Mouse (Mus musculus): ENCODE results near the gene Spats2l. TPM values are rescaled to one million over a fixed set of nuclear protein-coding genes. Genes with fewer than 3 reads are reported as not detected.
A peak's percentile ranks its signal among the peaks of the same experiment; 100 is the strongest.

The Spats2l gene
- polyA plus RNA-seq, 1 experiment from 2014 or later = 157 TPM

DNA sequence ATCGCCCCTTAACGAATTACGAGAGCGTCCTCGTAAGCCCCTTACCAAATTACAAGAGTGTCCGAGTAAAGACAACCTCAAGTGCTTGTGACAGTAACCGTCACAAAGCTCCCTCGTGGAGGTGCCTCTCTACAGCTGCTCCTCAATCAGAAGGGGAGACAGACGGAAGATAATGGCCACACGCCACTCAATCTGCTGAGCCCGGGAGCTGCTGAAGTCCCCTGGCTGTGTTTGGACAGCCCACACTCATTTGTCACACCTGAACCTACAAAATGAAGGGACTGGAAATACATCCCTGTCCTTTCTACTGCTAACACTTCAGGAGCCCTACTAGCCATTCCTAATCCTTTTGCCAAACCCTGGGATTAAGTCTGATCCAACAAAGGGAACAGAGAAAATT lies 167.8 kb downstream of the Spats2l start:
- H3K4me3 ChIP-seq (replicated peaks) = no peak overlapping the region
- no peak overlapping the region for H3K27ac ChIP-seq (replicated peaks)
- no peak overlapping the region for H3K9ac ChIP-seq
- H3K27me3 ChIP-seq = no peaks in the 10 kb centered on the region
- peaks cover 70% of the 10 kb centered on the region for H3K36me3 ChIP-seq
- H3K4me1 ChIP-seq = no peaks in the 10 kb centered on the region
- 48% methylated on average over 11 of the region's 11 CpGs for WGBS
- ATAC-seq (ENCODE audit: insufficient number of reproducible peaks, low FRiP score, low TSS enrichment, low read depth) = no peak
- H3K9me3 ChIP-seq (replicated peaks) = no peaks in the 10 kb centered on the region
- H3K4me2 ChIP-seq (replicated peaks) = no peak overlapping the region

DNA sequence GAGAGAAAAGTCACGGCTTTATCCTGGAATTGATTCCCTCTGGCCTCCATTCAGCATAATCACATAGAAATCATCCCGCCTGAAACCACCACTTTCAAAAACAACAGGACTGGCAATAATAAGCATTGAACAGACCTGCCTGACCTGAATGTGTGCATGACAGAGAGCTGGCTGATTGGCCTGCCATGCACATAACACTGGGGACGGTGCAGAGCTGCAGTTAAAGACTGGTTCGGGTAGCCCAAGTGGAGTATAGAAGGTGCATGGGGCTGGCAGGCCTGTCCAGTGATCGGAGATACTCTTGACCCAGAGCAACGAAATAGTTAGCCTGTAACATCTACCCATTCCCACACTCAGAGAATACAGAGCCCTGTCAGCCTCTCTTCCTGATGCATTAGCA lies 168.3 kb downstream of the Spats2l start:
- 75% methylated on average over 6 of the region's 6 CpGs for WGBS
- H3K9me3 ChIP-seq (replicated peaks) = no peaks in the 10 kb centered on the region
- no peaks in the 10 kb centered on the region for H3K4me1 ChIP-seq

DNA sequence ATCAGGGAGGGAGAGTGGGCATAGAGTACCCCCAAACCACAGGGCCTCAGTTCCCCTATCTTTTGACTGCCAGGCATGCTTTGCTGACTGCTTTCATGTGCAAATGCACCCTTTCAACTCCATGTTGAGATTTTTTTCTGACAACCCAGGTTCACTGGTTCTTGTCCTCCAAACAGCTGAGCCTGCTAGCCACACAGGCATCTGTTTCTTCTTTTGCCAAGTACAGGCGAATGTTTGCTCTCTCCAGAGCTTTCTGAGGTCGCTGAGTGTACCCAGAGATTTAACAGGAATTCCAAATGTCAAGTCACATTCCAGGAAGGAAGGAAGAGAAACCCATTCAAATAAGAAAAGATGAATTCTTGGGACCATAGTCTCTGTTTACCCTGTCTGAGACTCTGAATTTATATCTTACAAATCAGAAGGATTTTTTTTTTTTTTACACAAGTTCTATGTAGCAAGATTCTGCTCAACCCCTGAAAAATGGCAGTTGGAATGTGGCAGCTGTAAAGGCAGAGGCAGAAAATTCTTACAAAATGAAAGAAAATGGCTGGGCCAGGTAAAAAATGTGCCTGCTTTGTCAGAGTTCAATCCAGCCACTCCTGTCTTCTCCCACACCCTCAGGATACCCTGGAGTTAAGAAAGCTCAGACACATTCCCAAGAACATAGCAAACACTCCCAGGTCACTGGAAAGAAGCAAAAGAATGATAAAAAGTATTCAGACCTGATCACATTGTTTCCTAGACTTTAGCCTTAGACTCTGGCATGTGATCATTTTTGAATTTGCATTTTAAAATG lies 173.8 kb downstream of the Spats2l start:
- WGBS = 14% methylated on average over 2 of the region's 2 CpGs
- Histone ChIP-seq H3K4me2 (replicated peaks) (no peak overlapping the region), H3K36me3 (peaks cover 31% of the 10 kb centered on the region), H3K9me3 (replicated peaks) (no peaks in the 10 kb centered on the region), H3K4me1 (peaks cover 5% of the 10 kb centered on the region; the same call in 1 of the 2 replicates), H3K4me3 (replicated peaks) (no peak overlapping the region), H3K27me3 (no peaks in the 10 kb centered on the region), H3K27ac (replicated peaks) (no peak overlapping the region), H3K9ac (no peak overlapping the region)
- ATAC-seq (ENCODE audit: insufficient number of reproducible peaks, low FRiP score, low TSS enrichment, low read depth) = no peak

More for the DNA sequence above, 168.3 kb downstream of the Spats2l start:
- H3K27ac ChIP-seq (replicated peaks) = no peak overlapping the region
- no peak overlapping the region for H3K4me2 ChIP-seq (replicated peaks)
- H3K27me3 ChIP-seq = no peaks in the 10 kb centered on the region
- no peak overlapping the region for H3K4me3 ChIP-seq (replicated peaks)
- no peak overlapping the region for H3K9ac ChIP-seq
- peaks cover 68% of the 10 kb centered on the region for H3K36me3 ChIP-seq
- no peak for ATAC-seq (ENCODE audit: insufficient number of reproducible peaks, low FRiP score, low TSS enrichment, low read depth)

DNA sequence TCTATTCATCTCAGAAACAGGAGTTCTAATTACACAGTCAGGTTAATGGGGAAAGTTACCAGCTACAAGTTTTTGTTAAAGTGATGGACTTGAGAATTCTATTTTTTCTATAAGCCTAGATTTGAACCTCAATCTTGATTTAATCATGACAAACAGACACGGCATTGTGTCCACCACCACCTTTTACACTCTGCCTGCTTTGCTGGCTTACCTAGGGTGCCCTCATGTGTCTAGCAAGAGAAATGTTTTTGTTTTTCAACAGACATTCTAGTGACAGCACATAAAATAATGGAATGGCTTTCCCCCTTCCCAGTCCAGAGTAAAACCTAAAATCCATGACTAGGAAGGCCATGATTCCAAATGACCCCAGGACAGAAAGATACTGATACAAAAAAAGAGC lies 175.2 kb downstream of the Spats2l start:
- H3K4me3 ChIP-seq (replicated peaks) = no peak overlapping the region
- H3K9ac ChIP-seq = no peak overlapping the region
- H3K4me2 ChIP-seq (replicated peaks) = no peak overlapping the region
- H3K27me3 ChIP-seq = no peaks in the 10 kb centered on the region
- H3K36me3 ChIP-seq = peaks cover 28% of the 10 kb centered on the region; the same call in 1 of the 2 replicates
- WGBS = 4% methylated on average over 1 of the region's 1 CpGs
- H3K4me1 ChIP-seq = peaks cover 5% of the 10 kb centered on the region; the same call in 1 of the 2 replicates
- no peak for ATAC-seq (ENCODE audit: insufficient number of reproducible peaks, low FRiP score, low TSS enrichment, low read depth)
- no peak overlapping the region for H3K27ac ChIP-seq (replicated peaks)
- no peaks in the 10 kb centered on the region for H3K9me3 ChIP-seq (replicated peaks)

DNA sequence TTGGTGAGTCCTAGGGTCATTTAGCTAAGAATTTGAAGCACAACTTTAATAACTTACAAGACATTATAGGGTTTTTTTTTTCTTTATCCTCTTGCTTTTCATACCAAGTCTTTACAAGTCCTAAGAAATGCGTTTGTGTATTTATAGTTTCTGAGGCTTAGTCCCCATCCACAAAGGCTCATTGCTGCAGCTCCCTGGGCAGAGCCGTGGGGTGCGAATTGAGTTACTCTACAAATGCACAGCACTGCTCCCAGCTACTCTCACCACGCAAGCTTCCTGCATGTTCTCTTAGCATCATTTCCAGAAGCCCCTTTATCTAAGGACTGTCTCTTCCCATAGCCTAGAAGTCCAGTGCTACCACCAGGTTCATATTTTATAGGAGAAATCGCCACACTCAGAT lies 175.8 kb downstream of the Spats2l start:
- H3K36me3 ChIP-seq = peaks cover 28% of the 10 kb centered on the region; the same call in 1 of the 2 replicates
- H3K27ac ChIP-seq (replicated peaks) = no peak overlapping the region
- peaks cover 5% of the 10 kb centered on the region; the same call in 1 of the 2 replicates for H3K4me1 ChIP-seq
- no peak for ATAC-seq (ENCODE audit: insufficient number of reproducible peaks, low FRiP score, low TSS enrichment, low read depth)
- no peaks in the 10 kb centered on the region for H3K27me3 ChIP-seq
- H3K4me2 ChIP-seq (replicated peaks) = no peak overlapping the region
- no peak overlapping the region for H3K4me3 ChIP-seq (replicated peaks)
- H3K9me3 ChIP-seq (replicated peaks) = no peaks in the 10 kb centered on the region
- no peak overlapping the region for H3K9ac ChIP-seq
- 75% methylated on average over 5 of the region's 5 CpGs for WGBS

DNA sequence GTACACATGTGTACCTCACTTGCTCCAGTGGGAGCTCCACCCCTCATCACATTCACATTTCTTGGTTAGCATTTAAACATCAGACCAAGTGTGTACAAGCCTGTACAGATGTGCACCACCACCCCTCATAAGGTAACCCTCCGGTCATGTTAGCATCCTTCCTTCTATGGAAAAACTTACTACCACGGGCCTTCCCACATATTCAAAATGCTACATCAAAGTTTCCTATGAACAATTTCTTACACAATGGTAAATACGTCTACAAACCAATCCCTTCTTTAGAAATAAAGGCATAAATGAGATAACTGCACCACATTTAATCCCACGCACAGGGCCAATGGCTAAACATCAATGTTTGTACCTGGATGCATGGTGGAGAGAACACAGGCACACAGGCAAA lies 178.5 kb downstream of the Spats2l start:
- Histone ChIP-seq H3K36me3 (peaks cover 28% of the 10 kb centered on the region), H3K4me3 (replicated peaks) (no peak overlapping the region), H3K4me2 (replicated peaks) (no peak overlapping the region), H3K9me3 (replicated peaks) (no peaks in the 10 kb centered on the region), H3K4me1 (peaks cover 5% of the 10 kb centered on the region; the same call in 1 of the 2 replicates), H3K9ac (no peak overlapping the region), H3K27ac (replicated peaks) (no peak overlapping the region), H3K27me3 (no peaks in the 10 kb centered on the region)
- 93% methylated on average over 4 of the region's 4 CpGs for WGBS
- ATAC-seq (ENCODE audit: insufficient number of reproducible peaks, low FRiP score, low TSS enrichment, low read depth) = no peak

DNA sequence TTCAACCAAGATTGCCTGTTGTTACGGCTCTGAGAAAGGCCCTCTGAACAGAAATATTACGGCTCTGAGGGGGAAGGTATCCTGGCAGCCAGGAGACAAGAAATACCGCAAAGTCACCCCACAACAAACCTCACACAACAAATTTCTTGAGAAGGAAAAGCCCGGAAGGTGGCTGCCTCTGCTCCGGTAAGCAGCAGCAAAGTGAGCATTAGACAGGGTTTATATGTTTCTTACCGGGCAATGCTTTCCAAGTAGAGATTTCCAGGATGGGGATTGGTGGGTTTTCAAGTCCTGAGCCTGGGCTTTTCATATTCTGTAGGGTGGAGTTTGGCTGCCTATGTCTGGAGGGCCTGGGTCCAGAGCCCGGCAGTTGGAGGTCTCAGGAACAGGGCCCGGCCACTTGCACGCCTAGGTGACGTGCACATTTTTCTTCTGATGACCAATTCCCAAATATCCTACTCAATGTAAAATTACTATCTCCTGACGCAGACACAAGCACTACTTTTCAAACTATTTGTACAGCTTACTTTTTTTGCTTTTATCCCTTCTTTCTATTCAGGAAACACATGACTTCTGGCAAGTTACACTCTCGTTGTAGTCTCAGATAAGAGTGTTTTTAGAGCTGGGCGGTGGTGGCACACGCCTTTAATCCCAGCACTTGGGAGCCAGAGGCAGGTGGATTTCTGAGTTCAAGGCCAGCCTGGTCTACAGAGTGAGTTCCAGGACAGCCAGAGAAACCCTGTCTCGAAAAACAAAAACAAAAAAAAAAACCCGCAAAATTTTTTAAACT lies 179.8 kb downstream of the Spats2l start:
- no peak for ATAC-seq (ENCODE audit: insufficient number of reproducible peaks, low FRiP score, low TSS enrichment, low read depth)
- peaks cover 30% of the 10 kb centered on the region for H3K36me3 ChIP-seq
- no peaks in the 10 kb centered on the region for H3K4me1 ChIP-seq
- H3K9ac ChIP-seq = no peak overlapping the region
- H3K4me3 ChIP-seq (replicated peaks) = no peak overlapping the region
- H3K27ac ChIP-seq (replicated peaks) = no peak overlapping the region
- whole genome bisulfite sequencing = 85% methylated on average over 16 of the region's 16 CpGs
- no peaks in the 10 kb centered on the region for H3K9me3 ChIP-seq (replicated peaks)
- no peaks in the 10 kb centered on the region for H3K27me3 ChIP-seq
- H3K4me2 ChIP-seq (replicated peaks) = no peak overlapping the region

DNA sequence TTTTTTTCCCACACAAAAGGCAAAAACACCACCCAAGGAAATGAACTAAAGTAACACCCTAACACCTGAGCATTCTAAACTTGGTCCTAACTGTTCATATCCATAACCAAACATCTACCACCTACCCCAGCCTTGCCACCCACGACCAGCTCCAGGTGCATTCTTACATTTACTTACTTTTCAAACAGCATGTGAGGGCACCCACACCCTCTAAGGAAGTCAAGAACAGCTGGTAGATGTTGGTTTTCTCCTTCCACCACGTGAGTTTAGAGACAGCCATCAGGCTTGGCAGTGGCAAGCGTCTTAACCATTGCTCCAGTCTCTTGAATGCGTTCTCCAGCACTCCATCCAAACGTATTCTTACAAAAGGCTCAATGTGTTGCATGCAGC lies 180.4 kb downstream of the Spats2l start:
- H3K27ac ChIP-seq (replicated peaks) = no peak overlapping the region
- H3K4me2 ChIP-seq (replicated peaks) = no peak overlapping the region
- no peaks in the 10 kb centered on the region for H3K4me1 ChIP-seq
- no peak overlapping the region for H3K9ac ChIP-seq
- no peak for ATAC-seq (ENCODE audit: insufficient number of reproducible peaks, low FRiP score, low TSS enrichment, low read depth)
- no peaks in the 10 kb centered on the region for H3K27me3 ChIP-seq
- WGBS = 81% methylated on average over 5 of the region's 5 CpGs
- H3K4me3 ChIP-seq (replicated peaks) = no peak overlapping the region
- H3K36me3 ChIP-seq = peaks cover 36% of the 10 kb centered on the region
- no peaks in the 10 kb centered on the region for H3K9me3 ChIP-seq (replicated peaks)

DNA sequence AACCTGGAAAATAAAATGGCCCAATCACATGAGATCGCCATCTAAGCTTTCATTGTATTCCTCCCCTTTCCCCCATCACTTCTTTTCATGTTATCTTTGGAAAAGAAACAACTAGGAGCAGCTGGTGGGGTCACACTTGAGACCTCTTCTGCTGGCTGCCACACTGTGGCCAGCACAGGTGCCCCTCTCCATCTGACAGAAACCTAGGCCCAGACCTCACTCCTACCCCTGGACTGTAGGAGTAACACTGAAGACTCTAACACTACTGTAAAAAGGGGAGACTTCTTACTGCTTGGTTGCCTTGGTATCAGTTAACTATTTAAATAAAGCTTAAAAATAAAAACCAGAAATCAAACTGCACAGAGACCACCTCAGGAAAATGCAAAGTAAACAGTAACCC lies 181.8 kb downstream of the Spats2l start:
- WGBS = 91% methylated on average over 1 of the region's 1 CpGs
- Histone ChIP-seq H3K4me2 (replicated peaks) (no peak overlapping the region), H3K4me3 (replicated peaks) (no peak overlapping the region), H3K9ac (no peak overlapping the region), H3K36me3 (peaks cover 35% of the 10 kb centered on the region), H3K27ac (replicated peaks) (no peak overlapping the region), H3K27me3 (no peaks in the 10 kb centered on the region), H3K4me1 (no peaks in the 10 kb centered on the region), H3K9me3 (replicated peaks) (no peaks in the 10 kb centered on the region)
- no peak for ATAC-seq (ENCODE audit: insufficient number of reproducible peaks, low FRiP score, low TSS enrichment, low read depth)

DNA sequence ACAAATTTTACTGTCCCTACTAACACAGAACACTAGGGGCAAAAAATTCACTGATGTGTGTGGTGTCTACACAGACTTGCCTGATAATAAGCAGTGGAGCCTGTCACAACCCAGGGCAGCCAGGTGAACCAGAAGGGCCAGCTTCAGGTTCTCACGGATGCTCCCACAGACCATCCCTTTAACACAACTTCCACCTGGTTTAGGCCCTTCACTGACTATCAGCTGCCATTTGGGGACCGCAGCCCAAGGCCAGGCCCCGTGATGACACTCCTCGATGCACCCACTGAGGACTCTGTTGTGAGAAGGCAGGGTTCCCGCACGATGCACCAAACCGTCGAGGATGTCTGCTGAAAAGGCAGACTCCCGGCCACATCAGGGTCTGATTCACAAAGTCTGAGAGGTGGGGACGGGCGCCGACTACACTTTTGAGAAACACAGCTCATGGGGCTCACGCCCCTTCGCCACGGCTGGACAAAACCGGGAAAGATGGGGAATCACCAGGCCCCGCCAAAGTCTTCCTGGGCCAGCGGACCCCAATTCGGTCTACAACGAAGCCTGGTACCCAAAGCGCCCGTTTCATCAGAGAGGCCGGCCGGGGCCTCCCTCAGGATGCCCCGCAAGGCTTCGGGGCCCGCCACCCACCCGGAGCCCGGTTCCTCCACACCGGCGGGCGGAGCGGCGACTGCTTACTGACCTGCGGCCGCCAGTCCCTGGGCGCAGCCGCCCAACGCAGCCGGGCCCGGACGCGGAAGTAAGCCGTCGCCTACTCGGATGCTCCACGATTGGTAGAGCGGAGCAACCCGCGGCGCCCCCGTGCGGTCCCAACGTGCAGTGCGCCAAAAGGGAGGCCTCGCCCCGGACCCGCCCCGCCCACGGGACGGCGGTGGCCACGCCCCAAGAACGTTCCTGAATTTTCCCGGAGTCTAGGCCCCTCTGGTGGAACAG lies 195.6 kb downstream of the Spats2l start:
- under 1% methylated on average over 65 of the region's 65 CpGs for WGBS
- H3K27me3 ChIP-seq = no peaks in the 10 kb centered on the region

More for the DNA sequence above, 195.6 kb downstream of the Spats2l start:
- H3K9me3 ChIP-seq (replicated peaks) = no peaks in the 10 kb centered on the region
- H3K36me3 ChIP-seq = peaks cover 13% of the 10 kb centered on the region; the same call in 1 of the 2 replicates
- peak overlapping the region; percentile 73 for H3K4me2 ChIP-seq (replicated peaks)
- H3K9ac ChIP-seq = peak overlapping the region; percentile 86
- H3K27ac ChIP-seq (replicated peaks) = peak overlapping the region; percentile 82
- H3K4me3 ChIP-seq (replicated peaks) = peak overlapping the region; percentile 79
- peaks cover 12% of the 10 kb centered on the region for H3K4me1 ChIP-seq
- peak; percentile 95 for ATAC-seq (ENCODE audit: insufficient number of reproducible peaks, low FRiP score, low TSS enrichment, low read depth)

Data from embryonic facial prominence, embryonic 15.5 days (tissue).